Mouse (Mus musculus): Measurements from ENCODE around the gene Hist1h1d.

Gene Hist1h1d

GRCm38 (mm10) chr13:23552962-23553361 lies at the start of gene Hist1h1d:
TSS of gene Hist1h1d (plus strand) at chr13:23553262.
- TF ChIP-seq GATA4 (IDR thresholded peaks at IDR 0.05; ENCODE audit: insufficient replicate concordance, low read length), result no peak

GRCm38 (mm10) chr13:23503797-23504196 lies 49.3 kb upstream of the Hist1h1d start:
- TF ChIP-seq GATA4 (IDR thresholded peaks at IDR 0.05; ENCODE audit: insufficient replicate concordance, low read length), result peak; percentile 38; the same call in 1 of the 2 replicates

GRCm38 (mm10) chr13:23505662-23506345 lies 47.3 kb upstream of the Hist1h1d start:
- TF ChIP-seq GATA4 (IDR thresholded peaks at IDR 0.05; ENCODE audit: insufficient replicate concordance, low read length), result no peak

GRCm38 (mm10) chr13:23506351-23506750 lies 46.7 kb upstream of the Hist1h1d start:
- no peak for TF ChIP-seq GATA4 (IDR thresholded peaks at IDR 0.05; ENCODE audit: insufficient replicate concordance, low read length)

GRCm38 (mm10) chr13:23506819-23507515 lies 46.1 kb upstream of the Hist1h1d start:
- TF ChIP-seq GATA4 (IDR thresholded peaks at IDR 0.05; ENCODE audit: insufficient replicate concordance, low read length), result no peak

- no peak for TF ChIP-seq GATA4 (IDR thresholded peaks at IDR 0.05; ENCODE audit: insufficient replicate concordance, low read length)
These were observed 42.9 kb upstream of the Hist1h1d start for GRCm38 (mm10) chr13:23510127-23510526.

DNA sequence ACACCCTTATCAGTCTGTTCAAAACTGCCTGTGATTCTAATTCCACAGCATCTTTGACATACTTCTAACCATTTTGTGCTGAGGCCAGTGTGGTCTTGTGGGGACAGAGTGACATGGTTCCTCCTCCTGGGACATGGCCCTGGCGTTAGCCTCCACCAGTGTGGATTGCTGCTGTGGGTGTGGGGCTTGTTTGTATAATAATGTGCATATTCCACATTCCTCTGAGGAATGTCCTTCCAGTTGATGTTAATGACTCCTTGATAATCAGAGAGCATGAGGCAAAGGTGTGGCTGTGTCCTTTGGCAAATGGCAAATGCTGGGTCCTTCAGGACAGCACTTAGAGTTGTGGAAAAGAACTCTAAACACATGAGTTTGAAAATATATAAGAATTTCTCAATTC lies 39.5 kb upstream of the Hist1h1d start:
- no peak for TF ChIP-seq GATA4 (IDR thresholded peaks at IDR 0.05; ENCODE audit: insufficient replicate concordance, low read length)

DNA sequence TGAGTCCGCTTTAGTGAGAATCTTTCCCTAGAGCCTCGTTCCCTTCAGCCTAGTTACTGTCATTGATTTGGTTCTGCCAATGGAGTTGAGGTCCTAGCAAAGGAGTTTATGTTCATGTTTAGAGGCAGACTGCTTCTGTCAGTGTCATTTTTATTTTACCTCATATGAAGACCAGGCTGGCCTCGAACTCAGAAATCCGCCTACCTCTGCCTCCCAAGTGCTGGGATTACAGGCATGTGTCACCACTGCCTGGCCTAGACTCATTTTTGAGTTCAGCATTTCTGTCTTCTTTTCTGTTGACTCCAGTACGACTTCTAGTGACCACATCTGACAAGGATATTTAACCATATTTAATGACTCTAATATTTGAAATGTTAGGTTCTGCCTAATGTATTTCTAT lies 37.8 kb upstream of the Hist1h1d start:
- TF ChIP-seq GATA4 (IDR thresholded peaks at IDR 0.05; ENCODE audit: insufficient replicate concordance, low read length), result no peak

GRCm38 (mm10) chr13:23515826-23516620 lies 37.0 kb upstream of the Hist1h1d start:
- TF ChIP-seq GATA4 (IDR thresholded peaks at IDR 0.05; ENCODE audit: insufficient replicate concordance, low read length), result no peak

DNA sequence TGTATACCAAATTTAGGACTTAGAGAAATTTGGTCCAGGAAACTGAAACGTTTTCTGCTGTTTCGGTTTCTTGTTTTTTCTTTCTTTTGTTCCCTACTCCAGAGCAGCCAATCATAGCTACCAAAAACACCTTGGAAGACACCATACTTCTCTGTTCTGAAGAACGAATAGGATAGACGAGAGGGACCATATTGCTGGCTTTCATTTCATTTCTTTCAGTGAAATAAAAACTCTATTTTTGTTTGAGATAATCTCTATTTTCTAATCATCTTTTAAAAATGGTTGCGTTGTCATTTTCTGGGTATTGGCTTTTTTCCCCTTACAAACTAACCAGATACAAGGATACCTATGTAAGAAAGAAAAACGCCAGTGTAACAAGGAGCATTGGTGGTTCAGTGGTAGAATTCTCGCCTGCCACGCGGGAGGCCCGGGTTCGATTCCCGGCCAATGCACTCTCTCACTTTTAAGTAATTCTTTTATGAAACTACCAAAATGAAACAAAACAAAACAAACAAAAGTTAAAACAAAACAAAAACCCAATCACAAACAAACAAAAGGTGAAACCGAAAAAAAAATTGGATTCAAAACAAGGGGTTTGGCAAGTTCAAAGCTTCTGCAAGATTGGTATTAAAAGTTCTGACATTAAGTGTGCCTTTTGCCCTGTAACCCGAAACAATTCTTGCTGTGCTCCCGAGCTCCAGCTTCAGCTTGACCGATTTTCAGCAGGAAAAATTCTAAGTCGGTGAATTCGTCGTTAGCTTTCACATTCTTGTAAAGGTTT lies 36.0 kb upstream of the Hist1h1d start:
- no peak for TF ChIP-seq GATA4 (IDR thresholded peaks at IDR 0.05; ENCODE audit: insufficient replicate concordance, low read length)

GRCm38 (mm10) chr13:23517603-23518294 lies 35.3 kb upstream of the Hist1h1d start:
- no peak for TF ChIP-seq GATA4 (IDR thresholded peaks at IDR 0.05; ENCODE audit: insufficient replicate concordance, low read length)

GRCm38 (mm10) chr13:23518295-23518603 lies 34.8 kb upstream of the Hist1h1d start:
- TF ChIP-seq GATA4 (IDR thresholded peaks at IDR 0.05; ENCODE audit: insufficient replicate concordance, low read length), result no peak

DNA sequence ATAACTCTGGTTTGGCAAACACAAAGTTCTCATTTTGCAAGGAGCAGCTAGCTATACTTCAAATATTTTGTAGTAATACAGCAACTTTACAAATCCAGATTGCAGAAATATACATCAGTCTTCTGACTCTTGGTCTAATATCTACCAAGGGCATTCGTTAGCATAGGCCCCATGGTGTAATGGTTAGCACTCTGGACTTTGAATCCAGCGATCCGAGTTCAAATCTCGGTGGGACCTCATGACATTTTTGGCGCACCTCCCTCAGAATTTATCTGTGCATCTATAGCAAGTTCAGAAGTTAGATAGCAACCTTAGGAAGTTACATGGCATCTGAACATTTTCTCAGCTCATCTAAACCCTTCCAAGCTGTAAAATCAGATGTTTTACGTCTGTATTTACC lies 34.2 kb upstream of the Hist1h1d start:
- no peak for TF ChIP-seq GATA4 (IDR thresholded peaks at IDR 0.05; ENCODE audit: insufficient replicate concordance, low read length)

- TF ChIP-seq GATA4 (IDR thresholded peaks at IDR 0.05; ENCODE audit: insufficient replicate concordance, low read length), result no peak
These were observed 33.6 kb upstream of the Hist1h1d start for GRCm38 (mm10) chr13:23519416-23519815.

GRCm38 (mm10) chr13:23521703-23522102 lies 31.4 kb upstream of the Hist1h1d start:
- TF ChIP-seq GATA4 (IDR thresholded peaks at IDR 0.05; ENCODE audit: insufficient replicate concordance, low read length), result no peak

Data from liver, adult (tissue).